Mouse (Mus musculus): Measurements from ENCODE around the gene Rrh. TPM values are rescaled to one million over a fixed set of nuclear protein-coding genes. Genes with fewer than 3 reads are reported as not detected.

Gene Rrh
- total RNA-seq, 2 experiments from 2014 or later, result 1.4 to 1.6 TPM

DNA sequence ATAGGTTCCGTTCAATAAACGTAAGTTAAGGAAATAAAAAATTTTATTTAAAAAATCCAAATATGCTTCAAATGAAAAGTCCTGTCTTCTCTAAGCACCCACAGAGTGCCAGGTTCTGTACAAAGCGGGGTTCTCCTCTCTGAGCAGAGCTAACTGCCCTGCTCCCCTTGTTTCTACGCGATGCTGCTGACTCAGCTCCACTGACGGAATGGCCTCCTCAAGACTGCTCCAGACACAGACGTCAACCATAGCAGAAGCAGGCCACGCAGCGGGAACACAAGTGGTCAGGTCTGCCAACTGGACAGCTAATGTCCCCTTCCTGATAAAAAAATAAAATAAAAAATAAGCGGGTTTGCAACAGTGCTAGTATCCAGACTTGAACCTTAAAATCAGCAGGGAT lies 2.5 kb upstream of the Rrh start:
- TF ChIP-seq CTCF (conservative IDR thresholded peaks at IDR 0.05), result no peak
- no peak for DNase-seq (ENCODE audit: low spot score in 2 of 2)
- H3K4me3 ChIP-seq, result no peak overlapping the region
- H3K27ac ChIP-seq, result no peak overlapping the region

DNA sequence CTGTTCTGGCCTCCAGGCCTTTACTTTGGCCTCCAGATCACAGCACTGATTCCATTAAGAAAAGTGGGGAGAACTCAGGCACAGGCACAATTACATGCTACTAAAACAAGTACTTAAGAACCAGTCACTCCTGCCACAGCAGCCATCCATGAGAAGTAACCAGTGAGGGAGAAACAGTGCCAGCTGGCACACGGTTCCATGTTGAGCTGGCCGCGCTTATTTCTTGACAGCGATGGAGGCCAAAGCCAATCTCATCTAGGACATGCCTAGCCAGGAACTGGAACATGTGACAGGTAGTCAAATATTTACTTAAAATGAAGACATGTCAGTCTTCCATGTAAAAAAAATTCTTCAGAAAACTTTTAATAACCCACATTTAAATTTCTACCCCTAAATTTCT lies 1.8 kb upstream of the Rrh start:
- no peak for DNase-seq (ENCODE audit: low spot score in 2 of 2)
- Histone ChIP-seq H3K27ac (no peak overlapping the region), H3K4me3 (no peak overlapping the region)
- no peak for TF ChIP-seq CTCF (conservative IDR thresholded peaks at IDR 0.05)

DNA sequence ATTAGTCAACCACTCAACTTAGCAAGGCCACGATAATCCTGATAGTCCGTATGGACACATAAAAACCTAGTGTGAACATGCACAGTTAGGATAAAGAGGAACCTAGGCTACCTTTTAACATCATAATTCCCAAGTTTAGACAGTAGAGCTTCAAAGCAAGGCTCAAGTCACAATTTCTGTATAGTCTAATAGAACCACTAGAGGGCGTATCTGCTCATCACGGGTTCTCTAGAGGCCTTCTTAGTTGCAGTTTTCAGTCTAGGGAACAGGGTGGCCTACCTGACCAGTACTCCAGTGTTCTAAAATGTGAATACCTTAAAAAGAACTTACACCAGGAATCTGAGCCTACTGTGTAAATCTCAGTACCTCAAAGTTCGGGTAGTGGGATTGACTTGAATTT lies 906 bp upstream of the Rrh start:
- peak; percentile 26 to 34 for DNase-seq (ENCODE audit: low spot score in 2 of 2)
- peak; percentile 90 for TF ChIP-seq CTCF (conservative IDR thresholded peaks at IDR 0.05)
- Histone ChIP-seq H3K27ac (no peak overlapping the region), H3K4me3 (no peak overlapping the region)

DNA sequence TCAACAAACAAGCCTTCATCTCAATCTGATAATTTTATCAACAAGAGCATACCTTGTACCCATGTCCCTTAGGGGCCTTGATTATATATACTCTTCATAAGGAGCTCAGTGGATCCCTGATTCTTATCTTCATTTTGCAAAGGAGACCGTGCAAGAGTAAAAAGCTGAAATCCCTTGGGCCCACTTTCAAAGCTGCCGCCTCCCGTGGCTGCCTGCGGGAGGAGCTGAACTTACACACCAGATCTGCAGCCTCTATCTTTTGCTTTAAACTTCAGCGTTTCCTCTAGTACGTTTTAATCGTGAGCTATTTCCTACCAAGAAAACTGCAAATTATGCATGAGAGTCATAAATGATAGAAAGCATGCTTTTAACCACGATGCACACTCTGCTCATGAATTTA lies 651 bp downstream of the Rrh start:
- DNase-seq (ENCODE audit: low spot score in 2 of 2), result no peak
- TF ChIP-seq CTCF (conservative IDR thresholded peaks at IDR 0.05), result no peak
- H3K4me3 ChIP-seq, result no peak overlapping the region
- H3K27ac ChIP-seq, result no peak overlapping the region

DNA sequence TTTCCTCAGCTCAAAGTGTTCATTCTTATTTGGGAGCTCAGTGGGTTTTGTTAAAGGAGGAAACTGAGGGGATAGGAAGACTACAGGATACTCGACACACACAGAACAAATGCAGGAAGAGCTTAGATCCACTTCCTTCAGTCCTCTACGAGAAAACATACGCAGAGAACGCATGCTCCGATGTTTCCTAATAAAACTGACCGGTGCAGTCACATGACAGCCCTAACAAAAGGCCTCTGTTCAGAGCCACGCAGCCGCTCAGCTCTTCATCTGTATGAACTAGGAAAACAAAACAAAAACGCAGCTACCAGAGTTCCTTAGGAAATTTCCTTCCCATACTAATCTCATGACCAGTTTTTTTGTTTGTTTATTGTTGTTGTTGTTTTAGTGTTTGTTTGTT lies 1.5 kb downstream of the Rrh start:
- TF ChIP-seq CTCF (conservative IDR thresholded peaks at IDR 0.05), result no peak
- Histone ChIP-seq H3K27ac (peak overlapping the region; percentile 60; the same call in 1 of the 2 replicates), H3K4me3 (no peak overlapping the region)
- no peak for DNase-seq (ENCODE audit: low spot score in 2 of 2)

DNA sequence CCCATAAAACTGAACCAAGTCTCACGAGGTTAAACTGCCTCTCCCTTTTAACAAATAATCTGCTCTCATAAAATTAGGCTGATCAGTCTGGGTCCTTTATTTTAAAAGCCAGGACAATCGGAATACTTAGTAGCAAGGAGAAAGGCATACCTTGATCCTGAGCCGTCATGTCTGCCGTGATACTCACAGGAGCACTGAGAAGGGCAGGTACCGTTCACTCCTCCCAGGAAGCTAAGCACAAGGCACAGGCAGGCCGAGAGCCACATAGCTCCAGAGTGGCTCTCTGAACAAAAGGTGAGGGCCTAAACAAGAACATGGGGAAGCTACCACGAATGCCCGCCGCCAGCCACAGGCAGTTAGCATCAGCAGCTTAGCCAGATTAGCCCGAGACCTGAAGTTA lies 18.6 kb downstream of the Rrh start, which contains the start of gene Lrit3:
TSS of gene Lrit3 (minus strand) at position 266 of the 400 bp plus-strand sequence.
- no peak for TF ChIP-seq CTCF (conservative IDR thresholded peaks at IDR 0.05)
- no peak for DNase-seq (ENCODE audit: low spot score in 2 of 2)
- Histone ChIP-seq H3K4me3 (no peak within 1 kb of the TSS), H3K27ac (no peak within 1 kb of the TSS)

DNA sequence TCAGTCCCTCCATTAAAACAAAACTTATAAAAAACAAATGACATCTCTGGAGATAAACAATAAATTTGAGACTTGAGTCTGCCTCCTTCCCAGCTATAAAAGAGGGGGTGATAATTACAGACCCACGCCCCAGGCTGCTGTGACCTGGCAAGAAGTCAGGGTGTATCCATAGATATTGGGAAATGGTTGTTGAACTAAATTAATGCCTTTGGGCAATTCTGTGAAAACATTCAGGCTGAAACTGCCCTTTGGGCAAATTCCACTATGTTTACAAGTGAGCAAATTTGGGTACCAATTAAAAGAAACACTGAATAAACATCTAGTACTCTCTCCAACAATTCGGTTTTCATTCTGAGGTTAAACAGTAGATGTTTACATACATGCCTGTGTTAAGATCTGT lies 23.4 kb downstream of the Rrh start:
- H3K27ac ChIP-seq, result no peak overlapping the region
- no peak overlapping the region for H3K4me3 ChIP-seq
- TF ChIP-seq CTCF (conservative IDR thresholded peaks at IDR 0.05), result no peak
- no peak for DNase-seq (ENCODE audit: low spot score in 2 of 2)

DNA sequence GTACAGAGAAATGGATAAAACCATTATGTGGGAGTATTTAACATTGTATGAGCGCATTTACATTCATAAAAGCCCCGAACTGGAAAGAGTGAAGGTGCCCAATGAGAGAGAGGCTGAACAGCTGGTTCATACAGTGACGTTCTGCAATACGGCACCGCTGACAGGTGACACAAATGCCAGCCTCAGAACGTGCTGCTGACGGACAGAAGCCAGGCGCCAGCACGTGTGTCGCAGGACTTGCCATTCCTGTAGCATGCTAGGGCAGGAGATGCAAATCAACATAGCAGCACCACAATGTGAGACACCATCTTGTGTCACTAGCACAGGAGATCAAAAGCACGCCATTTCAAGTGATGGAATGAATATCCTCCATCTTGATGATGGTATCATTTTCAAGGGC lies 23.8 kb downstream of the Rrh start:
- no peak overlapping the region for H3K4me3 ChIP-seq
- no peak for DNase-seq (ENCODE audit: low spot score in 2 of 2)
- TF ChIP-seq CTCF (conservative IDR thresholded peaks at IDR 0.05), result no peak
- H3K27ac ChIP-seq, result no peak overlapping the region

DNA sequence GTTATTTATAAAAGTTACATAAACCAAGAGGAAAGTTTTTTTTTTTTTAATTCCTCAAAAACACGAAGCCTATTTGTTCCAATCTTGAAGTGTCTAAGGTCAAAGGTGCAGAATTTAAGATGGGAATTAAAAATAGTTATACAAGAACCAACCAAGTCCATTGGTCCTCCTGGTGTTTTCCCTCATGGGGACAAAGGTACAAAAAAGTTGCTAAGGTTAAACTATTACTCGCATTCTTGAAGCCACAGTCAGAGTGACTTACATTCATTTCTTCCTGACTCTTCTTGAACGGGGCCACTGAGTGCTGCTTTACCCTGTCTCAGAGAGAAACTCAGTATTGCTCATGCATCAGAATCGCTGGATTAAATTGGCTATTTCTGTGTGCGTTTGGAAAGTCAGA lies 25.0 kb downstream of the Rrh start:
- Histone ChIP-seq H3K27ac (no peak overlapping the region), H3K4me3 (no peak overlapping the region)
- no peak for DNase-seq (ENCODE audit: low spot score in 2 of 2)
- no peak for TF ChIP-seq CTCF (conservative IDR thresholded peaks at IDR 0.05)

DNA sequence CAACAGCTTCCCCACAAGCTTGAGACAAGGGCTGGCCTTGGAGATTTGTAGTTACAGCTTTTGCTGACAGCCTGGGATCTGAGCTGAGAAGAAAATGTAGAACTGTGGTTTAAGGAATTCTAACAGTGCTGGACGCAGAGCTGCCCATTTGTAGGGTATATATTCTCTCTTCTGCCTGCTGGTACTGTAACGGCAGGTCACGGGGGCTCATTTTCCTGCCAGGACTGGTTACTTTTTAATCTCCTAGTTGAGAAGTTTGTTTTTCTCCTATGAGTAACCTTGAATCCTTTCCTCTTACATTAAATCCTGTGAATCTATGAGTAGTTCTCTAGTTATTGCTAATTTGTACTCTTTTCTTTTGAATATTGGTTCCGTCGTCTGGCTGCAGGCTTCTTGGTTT lies 28.6 kb downstream of the Rrh start:
- Histone ChIP-seq H3K4me3 (no peak overlapping the region), H3K27ac (no peak overlapping the region)
- DNase-seq (ENCODE audit: low spot score in 2 of 2), result no peak
- no peak for TF ChIP-seq CTCF (conservative IDR thresholded peaks at IDR 0.05)

DNA sequence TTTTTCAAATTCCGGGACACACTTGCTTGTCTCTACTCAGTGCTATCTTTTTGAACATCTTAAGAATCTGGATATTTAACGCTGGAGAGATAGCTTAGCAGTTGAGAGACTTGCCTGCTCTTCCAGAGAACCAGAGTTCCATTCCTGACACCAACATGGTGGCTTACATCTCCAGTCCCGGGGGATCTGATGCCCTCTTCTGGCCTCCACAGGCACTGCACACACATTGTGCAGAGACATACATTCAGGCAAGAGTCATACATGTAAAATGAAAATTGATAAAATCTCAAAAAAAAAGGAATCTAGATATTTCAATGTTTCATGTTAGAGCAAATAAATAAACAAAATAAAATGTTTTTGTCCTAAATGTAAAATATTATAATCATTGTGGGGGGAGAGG lies 39.6 kb downstream of the Rrh start:
- TF ChIP-seq CTCF (conservative IDR thresholded peaks at IDR 0.05), result peak; percentile 22; the same call in 1 of the 2 replicates
- Histone ChIP-seq H3K4me3 (no peak overlapping the region), H3K27ac (no peak overlapping the region)
- no peak for DNase-seq (ENCODE audit: low spot score in 2 of 2)

DNA sequence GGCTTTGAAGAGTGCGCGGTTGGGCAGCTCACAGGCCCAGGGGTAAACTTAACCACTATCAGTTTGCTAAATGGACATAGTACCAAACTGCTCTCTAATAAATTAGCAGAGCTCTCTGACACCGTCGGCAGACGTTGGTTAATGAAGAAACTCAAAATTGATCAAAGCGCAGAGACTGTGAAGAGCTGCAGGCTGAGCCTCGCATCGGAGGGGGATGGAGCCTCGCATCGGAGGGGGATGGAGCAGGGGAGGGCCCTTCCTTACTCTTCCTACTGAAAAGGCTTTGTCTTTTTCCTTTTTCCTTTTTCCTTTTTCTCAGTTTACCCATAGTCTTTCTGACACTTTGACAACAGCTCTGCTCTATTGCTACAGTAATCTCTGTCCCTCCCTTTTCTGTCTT lies 41.0 kb downstream of the Rrh start:
- Histone ChIP-seq H3K4me3 (peak overlapping the region; percentile 23; the same call in 1 of the 2 replicates), H3K27ac (no peak overlapping the region)
- DNase-seq (ENCODE audit: low spot score in 2 of 2), result no peak
- TF ChIP-seq CTCF (conservative IDR thresholded peaks at IDR 0.05), result no peak

DNA sequence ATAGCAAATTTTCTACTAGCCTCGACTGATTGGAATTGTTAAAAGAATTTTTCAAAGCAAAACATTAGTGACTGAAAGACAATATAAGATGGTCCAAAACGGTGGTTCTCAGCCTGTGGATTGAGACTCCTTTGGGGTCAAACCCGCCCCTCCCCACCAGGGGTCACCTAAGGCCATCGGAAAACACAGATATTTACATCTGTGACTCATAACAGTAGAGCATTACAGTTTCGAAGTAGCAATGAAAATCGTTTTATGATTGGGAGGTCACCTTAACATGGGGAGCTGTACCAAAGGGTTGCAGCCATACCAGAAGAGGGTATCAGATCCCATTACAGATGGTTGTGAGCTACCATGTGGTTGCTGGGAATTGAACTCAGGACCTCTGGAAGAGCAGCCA lies 51.2 kb downstream of the Rrh start:
- Histone ChIP-seq H3K27ac (no peak overlapping the region), H3K4me3 (no peak overlapping the region)
- DNase-seq (ENCODE audit: low spot score in 2 of 2), result no peak
- TF ChIP-seq CTCF (conservative IDR thresholded peaks at IDR 0.05), result no peak

DNA sequence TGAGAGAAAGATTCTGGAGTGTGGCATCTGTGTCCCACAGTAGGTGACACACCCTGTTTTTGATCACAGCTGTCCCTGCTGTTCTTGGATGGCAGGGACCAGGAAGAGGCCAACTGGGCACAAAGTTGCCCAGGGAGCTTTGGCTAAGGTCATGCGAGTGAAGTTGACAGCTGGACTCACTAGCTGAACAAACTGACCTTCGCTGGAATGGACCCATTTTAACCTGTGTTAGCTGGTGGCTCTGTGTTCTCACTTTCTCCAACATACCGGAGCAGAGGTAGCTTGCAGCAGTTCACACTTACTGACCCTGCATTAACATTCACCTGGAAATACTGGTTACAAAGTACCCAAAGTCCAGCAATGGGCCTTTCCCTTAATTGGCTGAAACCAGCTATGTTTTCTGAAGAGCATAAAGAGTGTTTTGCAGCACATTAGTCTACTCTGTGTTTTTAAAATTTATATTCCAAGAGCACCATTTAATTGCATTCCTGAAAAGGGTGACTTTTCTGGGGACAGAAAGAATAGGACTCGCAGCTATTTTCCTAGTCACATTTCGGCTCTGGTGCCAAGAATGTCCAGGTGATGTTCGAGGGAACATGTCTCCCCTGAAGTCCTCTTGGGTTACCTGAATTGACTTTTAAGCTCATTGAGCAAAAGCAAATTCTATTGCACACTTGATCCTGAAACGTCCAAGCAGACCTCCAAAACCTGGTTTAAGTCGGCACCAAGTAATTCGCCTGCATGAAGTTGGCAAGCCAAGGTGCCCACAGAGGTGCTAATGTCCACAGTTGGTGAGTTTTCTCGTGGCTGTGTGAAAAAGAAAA lies 55.2 kb downstream of the Rrh start:
- H3K4me3 ChIP-seq, result no peak overlapping the region
- no peak for DNase-seq (ENCODE audit: low spot score in 2 of 2)
- H3K27ac ChIP-seq, result no peak overlapping the region
- TF ChIP-seq CTCF (conservative IDR thresholded peaks at IDR 0.05), result no peak
